Mouse (Mus musculus) limb, embryonic 10.5 days (tissue): ENCODE results near the gene Gal3st2. TPM values are rescaled to one million over a fixed set of nuclear protein-coding genes. Genes with fewer than 3 reads are reported as not detected.
"Not testable (repeated sequence)": the region's sequence is repeated elsewhere in the genome, so short reads cannot be mapped to it uniquely, and the experiment has no call there.

Source experiments
- DNase-seq: peaks from one replicate; pipeline ENCODE4 v3.0.0-alpha.2; 2017; ENCODE audit warnings: low spot score
- H3K27ac ChIP-seq: fragments of 300-500 bp; sonication (generic); 2 replicates; pipeline ENCODE4 v1.5.1; 2016; ENCODE audit warnings: mild to moderate bottlenecking
- H3K27me3 ChIP-seq: fragments of 300-500 bp; sonication (generic); 2 replicates; pipeline ENCODE4 v1.6.1; 2016; ENCODE audit warnings: low read depth, mild to moderate bottlenecking; ENCODE audit not compliant: poor library complexity, severe bottlenecking
- H3K36me3 ChIP-seq: fragments of 300-500 bp; sonication (generic); 2 replicates; pipeline ENCODE4 v1.6.1; 2016; ENCODE audit warnings: mild to moderate bottlenecking, moderate library complexity
- H3K4me1 ChIP-seq: fragments of 300-500 bp; sonication (generic); 2 replicates; pipeline ENCODE4 v1.6.1; 2016
- H3K4me3 ChIP-seq: fragments of 300-500 bp; sonication (generic); 2 replicates; pipeline ENCODE4 v1.5.1; 2016; ENCODE audit warnings: mild to moderate bottlenecking, moderate library complexity
- H3K9me3 ChIP-seq: fragments of 300-500 bp; sonication (generic); replicated peaks from 2 replicates; pipeline ENCODE4 v1.6.1; 2016; ENCODE audit warnings: mild to moderate bottlenecking
- WGBS: fragments of 180-500 bp; shearing (Covaris S2); methylation state at CpG from one replicate; pipeline ENCODE4 v1.1.7; 2016; 5-methylcytosine and 5-hydroxymethylcytosine counted together
- polyA plus RNA-seq: library from polyadenylated mRNA; unstranded; fragments of >200 nt; fragmentation: Nextera tagmentation; extraction: Ambion mirVana; gene quantifications from 2 replicates; pipeline ENCODE4 v1.2.1, GENCODE M21; 2016

The Gal3st2 gene
- polyA plus RNA-seq, 1 experiment from 2014 or later: not detected

DNA sequence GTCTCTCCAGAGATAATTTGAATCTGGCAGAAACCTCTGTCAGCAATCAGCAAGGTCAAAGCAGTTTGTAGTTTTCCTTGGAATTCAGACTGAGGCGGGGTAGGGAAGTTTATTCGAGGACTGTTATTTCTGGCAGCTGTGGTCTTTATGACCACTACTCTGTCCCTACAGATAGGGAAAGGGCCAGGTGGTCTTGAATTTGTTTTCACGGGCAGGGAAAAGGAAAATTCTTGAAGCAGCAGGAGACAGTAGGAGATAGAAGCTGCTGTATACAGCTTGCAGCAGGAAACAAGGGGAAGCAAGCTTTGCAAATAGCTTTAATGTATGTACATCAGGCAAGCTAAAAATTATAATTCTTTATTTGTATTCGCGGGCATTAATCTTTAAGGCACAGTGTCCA, 40.2 kb downstream of the Gal3st2 start:
- not testable (repeated sequence) for H3K9me3 ChIP-seq, H3K4me1 ChIP-seq, H3K27me3 ChIP-seq, H3K36me3 ChIP-seq, H3K27ac ChIP-seq, DNase-seq, H3K4me3 ChIP-seq
- 88% methylated on average over 3 of the region's 5 CpGs for WGBS

- H3K4me3 ChIP-seq, H3K27ac ChIP-seq, H3K4me1 ChIP-seq, H3K27me3 ChIP-seq, H3K9me3 ChIP-seq, H3K36me3 ChIP-seq, DNase-seq: not testable (repeated sequence)
- 90% methylated on average over 3 of the region's 5 CpGs for WGBS
These were observed 45.6 kb downstream of the Gal3st2 start for GRCm38 (mm10) chr1:93906690-93907089.

- H3K27ac ChIP-seq, H3K4me1 ChIP-seq, H3K4me3 ChIP-seq, H3K36me3 ChIP-seq, H3K27me3 ChIP-seq, H3K9me3 ChIP-seq, DNase-seq: not testable (repeated sequence)
- no CpG with 5 or more reads among the region's 11 CpGs for WGBS
These were observed 48.0 kb downstream of the Gal3st2 start for GRCm38 (mm10) chr1:93908977-93909586.

- DNase-seq, H3K4me3 ChIP-seq, H3K36me3 ChIP-seq, H3K9me3 ChIP-seq, H3K27ac ChIP-seq, H3K27me3 ChIP-seq, H3K4me1 ChIP-seq: not testable (repeated sequence)
- WGBS: no CpG with 5 or more reads among the region's 2 CpGs
These were observed 50.8 kb downstream of the Gal3st2 start for GRCm38 (mm10) chr1:93911877-93912276.

DNA sequence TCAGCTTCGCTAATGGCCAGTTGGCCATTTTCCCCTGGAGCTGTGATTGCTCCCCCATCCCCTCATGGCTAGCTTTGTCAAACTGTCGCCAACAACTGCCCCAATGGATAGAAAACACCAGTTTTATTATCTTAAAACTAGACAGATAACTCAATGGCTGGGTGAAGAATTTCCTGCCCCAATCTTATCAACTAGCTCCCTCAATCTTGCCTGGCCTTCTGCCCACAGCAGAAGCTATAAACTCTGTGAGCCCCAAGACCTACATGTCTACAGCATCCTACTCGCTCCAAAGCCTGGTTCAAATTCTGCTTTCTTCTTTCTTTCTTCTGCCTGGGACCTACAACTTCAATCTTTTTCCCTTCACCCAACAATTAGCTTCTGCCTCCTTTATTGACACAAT, 56.1 kb downstream of the Gal3st2 start:
- not testable (repeated sequence) for H3K27ac ChIP-seq, H3K4me3 ChIP-seq, H3K4me1 ChIP-seq, H3K27me3 ChIP-seq, H3K9me3 ChIP-seq, DNase-seq, H3K36me3 ChIP-seq
- 86% methylated on average over 3 of the region's 3 CpGs for WGBS

- not testable (repeated sequence) for H3K4me1 ChIP-seq, H3K4me3 ChIP-seq, H3K36me3 ChIP-seq, DNase-seq, H3K27ac ChIP-seq, H3K27me3 ChIP-seq, H3K9me3 ChIP-seq
- 87% methylated on average over 2 of the region's 2 CpGs for WGBS
These were observed 56.9 kb downstream of the Gal3st2 start, which contains the start of gene Gal3st2b for GRCm38 (mm10) chr1:93918011-93918410. TSS of gene Gal3st2b (plus strand) at chr1:93918311.

- H3K36me3 ChIP-seq, DNase-seq, H3K9me3 ChIP-seq, H3K4me3 ChIP-seq, H3K27me3 ChIP-seq, H3K4me1 ChIP-seq, H3K27ac ChIP-seq: not testable (repeated sequence)
- WGBS: 90% methylated on average over 1 of the region's 1 CpGs
These were observed 57.7 kb downstream of the Gal3st2 start for GRCm38 (mm10) chr1:93918775-93919174.

GRCm38 (mm10) chr1:93919321-93919720, 58.2 kb downstream of the Gal3st2 start:
- WGBS: 83% methylated on average over 3 of the region's 3 CpGs
- not testable (repeated sequence) for H3K4me3 ChIP-seq, DNase-seq, H3K9me3 ChIP-seq, H3K27ac ChIP-seq, H3K4me1 ChIP-seq, H3K27me3 ChIP-seq, H3K36me3 ChIP-seq

GRCm38 (mm10) chr1:93922609-93923008, 61.5 kb downstream of the Gal3st2 start:
- H3K4me1 ChIP-seq, H3K9me3 ChIP-seq, DNase-seq, H3K27ac ChIP-seq, H3K27me3 ChIP-seq, H3K36me3 ChIP-seq, H3K4me3 ChIP-seq: not testable (repeated sequence)
- 83% methylated on average over 3 of the region's 3 CpGs for WGBS

DNA sequence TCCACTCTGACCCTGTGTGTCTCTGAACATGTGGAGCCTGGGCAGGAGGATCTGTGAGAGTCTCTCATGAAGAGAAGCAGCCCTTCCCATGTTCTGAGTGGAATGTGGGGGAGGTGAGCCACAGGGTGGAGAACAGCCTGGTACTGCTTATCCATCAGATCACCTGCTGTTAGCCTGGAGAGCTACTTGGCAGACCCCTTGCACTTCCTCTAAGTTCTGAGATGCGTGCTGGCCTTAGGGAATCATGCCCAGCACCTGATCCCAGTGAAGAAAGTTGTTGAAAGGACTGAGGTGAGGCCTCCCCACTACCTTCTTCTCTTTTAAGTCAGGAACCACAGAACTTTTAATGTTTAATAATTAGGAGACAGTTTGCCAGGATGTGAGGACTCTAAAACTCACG, 62.0 kb downstream of the Gal3st2 start:
- H3K36me3 ChIP-seq, DNase-seq, H3K9me3 ChIP-seq, H3K27me3 ChIP-seq, H3K4me3 ChIP-seq, H3K27ac ChIP-seq, H3K4me1 ChIP-seq: not testable (repeated sequence)
- WGBS: 58% methylated on average over 2 of the region's 2 CpGs

Other genes with a start within 250 kb of the Gal3st2 start
- gene Stk25, start 202.6 kb upstream of the Gal3st2 start, polyA plus RNA-seq: 153 and 185 TPM in 2 replicates
- gene Bok, start 175.6 kb upstream of the Gal3st2 start, polyA plus RNA-seq: 34.9 and 37.4 TPM in 2 replicates
- 91.8 and 95.8 TPM in 2 replicates for gene Atg4b, start 109.8 kb upstream of the Gal3st2 start, polyA plus RNA-seq
- 54.8 and 56.3 TPM in 2 replicates for gene Thap4, start 106.4 kb upstream of the Gal3st2 start, polyA plus RNA-seq
- 280 and 304 TPM in 2 replicates for gene Dtymk, start 59.4 kb upstream of the Gal3st2 start, polyA plus RNA-seq
- 21.4 and 22.7 TPM in 2 replicates for gene Ing5, start 57.3 kb upstream of the Gal3st2 start, polyA plus RNA-seq
- gene D2hgdh, start 36.4 kb upstream of the Gal3st2 start, polyA plus RNA-seq: 13.7 and 15.0 TPM in 2 replicates
- gene Gal3st2b, start 57.0 kb downstream of the Gal3st2 start, polyA plus RNA-seq: not detected in 2 replicates
- gene Gal3st2c, start 129.2 kb downstream of the Gal3st2 start, polyA plus RNA-seq: not detected in 2 replicates
- not detected in 2 replicates for gene Neu4, start 159.1 kb downstream of the Gal3st2 start, polyA plus RNA-seq
- gene Pdcd1, start 191.2 kb downstream of the Gal3st2 start, polyA plus RNA-seq: not detected in 2 replicates